ENCODE assay signal across 21 mouse cellular contexts in genomic region chr4:32172992-32173391, GRCm38 (mm10).
DNase-seq lines count a peak whose midpoint lies in the region; ATAC-seq and TF ChIP-seq lines count a peak whose summit lies in the region.
"Had no signal": no experiment of that assay in that cellular context is flagged by ENCODE, and none has a peak within 500 bp of the region (broad histone marks: within the 10 kb centered on the region; RNA-seq: fewer than 3 reads in every experiment).

No protein-coding gene starts in this region.

- DNase-seq in MEL (ENCODE audit: low read depth, low spot score), result peak; percentile 97
- DNase-seq in c-Kit-positive CD71-positive TER-119-positive erythroid progenitor cells, embryonic 14.5 days (ENCODE audit: low spot score), result peak; percentile 74
- DNase-seq in liver, embryonic 13.5 days, result peak; percentile 48
- no peak for DNase-seq in liver, postnatal 0 days
- DNase-seq in left cerebral cortex, postnatal 36 days (ENCODE audit: low spot score in 2 of 2), result no peak
- no peak for DNase-seq in adrenal gland, adult (ENCODE audit: inconsistent age in 2 of 2, low spot score in 1 of 2)
- no peak for DNase-seq in kidney, postnatal 10 days
- DNase-seq: adrenal gland, adult 8-10 months; adrenal gland, postnatal 36 days; B cell, adult 2 months; cerebellum, adult 18-20 months; cerebellum, adult 9-11 months; cerebellum, postnatal 36 days; gastrocnemius, postnatal 14 days had no signal

- peak in 1 of 2 experiments; percentile 60; a peak in 2 of 4 replicates for TF ChIP-seq POLR2A in MEL (IDR thresholded peaks at IDR 0.05; ENCODE audit: control insufficient read depth in 1 of 2, insufficient read depth in 1 of 2, low read depth in 1 of 2, low read length in 2 of 2, poor library complexity in 1 of 2)

- intact Hi-C loops in left cerebral cortex, postnatal 36 days (cut with DNase I), result no loop called here

- H3K36me3 ChIP-seq in MEL (ENCODE audit: control insufficient read depth in 1 of 2, insufficient read depth in 2 of 2, low read length in 2 of 2), result peaks cover 0 to 34% of the 10 kb centered on the region in 2 experiments; a peak in 2 of 4 replicates
- no peaks in the 10 kb centered on the region for H3K36me3 ChIP-seq in liver, embryonic 13.5 days
- no peaks in the 10 kb centered on the region for H3K36me3 ChIP-seq in liver, postnatal 0 days (replicated peaks; ENCODE audit: insufficient read depth, low read length)
- H3K36me3 ChIP-seq: embryonic facial prominence, embryonic 13.5 days; forebrain, embryonic 12.5 days; heart, embryonic 12.5 days; hindbrain, embryonic 10.5 days had no signal

- WGBS in liver, embryonic 13.5 days (ENCODE audit: insufficient replicate concordance), result 40% methylated on average over 4 of the region's 4 CpGs
- 49% methylated on average over 4 of the region's 4 CpGs for WGBS in liver, postnatal 0 days (ENCODE audit: insufficient replicate concordance)

- no peak overlapping the region for H3K4me3 ChIP-seq in MEL (ENCODE audit: control insufficient read depth in 1 of 2, insufficient read depth in 1 of 2, low read depth in 2 of 2, low read length in 2 of 2)
- no peak overlapping the region for H3K4me3 ChIP-seq in liver, embryonic 13.5 days (replicated peaks)
- H3K4me3 ChIP-seq in liver, postnatal 0 days (ENCODE audit: low read depth, low read length), result no peak overlapping the region
- H3K4me3 ChIP-seq: embryonic facial prominence, embryonic 13.5 days; forebrain, embryonic 12.5 days; heart, embryonic 12.5 days; hindbrain, embryonic 10.5 days had no signal

- TF ChIP-seq EP300 in MEL (IDR thresholded peaks at IDR 0.05; ENCODE audit: low read depth in 1 of 2, low read length in 2 of 2), result peak; percentile 96 to 99
- TF ChIP-seq EP300 in liver, postnatal 0 days (IDR thresholded peaks at IDR 0.05; ENCODE audit: low read depth), result peak; percentile 94

- peak; percentile 37 for ATAC-seq in liver, embryonic 13.5 days (ENCODE audit: low read depth)
- peak; percentile 22; the same call in 1 of the 2 replicates for ATAC-seq in liver, postnatal 0 days
- no peak for ATAC-seq in CD4-positive, CD25-positive, alpha-beta regulatory T cell, adult 4 months
- ATAC-seq: forebrain, embryonic 16.5 days; hindbrain, embryonic 16.5 days had no signal

- H3K9me3 ChIP-seq in MEL (replicated peaks; ENCODE audit: insufficient read depth, low read length), result no peaks in the 10 kb centered on the region
- H3K9me3 ChIP-seq in liver, embryonic 13.5 days (replicated peaks), result no peaks in the 10 kb centered on the region
- H3K9me3 ChIP-seq in liver, postnatal 0 days (ENCODE audit: low read length), result no peaks in the 10 kb centered on the region
- H3K9me3 ChIP-seq: embryonic facial prominence, embryonic 13.5 days; forebrain, embryonic 12.5 days; heart, embryonic 12.5 days had no signal

- peak overlapping the region; percentile 74 for H3K4me2 ChIP-seq in liver, embryonic 13.5 days
- no peak overlapping the region for H3K4me2 ChIP-seq in liver, postnatal 0 days (ENCODE audit: low read depth, low read length)
- H3K4me2 ChIP-seq: embryonic facial prominence, embryonic 13.5 days; forebrain, embryonic 12.5 days; heart, embryonic 12.5 days had no signal

- TF ChIP-seq RAD21 in MEL (IDR thresholded peaks at IDR 0.05; ENCODE audit: low read depth, low read length), result no peak

- H3K4me1 ChIP-seq in MEL (ENCODE audit: control insufficient read depth in 1 of 2, insufficient read depth in 2 of 2, low read length in 2 of 2), result peaks cover 24 to 48% of the 10 kb centered on the region in 2 experiments
- H3K4me1 ChIP-seq in liver, embryonic 13.5 days (replicated peaks), result peaks cover 70% of the 10 kb centered on the region
- H3K4me1 ChIP-seq in liver, postnatal 0 days (ENCODE audit: insufficient read depth), result peaks cover 34% of the 10 kb centered on the region

- no peak overlapping the region for H3K9ac ChIP-seq in MEL (ENCODE audit: control insufficient read depth, low read depth, low read length, poor library complexity, severe bottlenecking)
- H3K9ac ChIP-seq in liver, embryonic 13.5 days, result no peak overlapping the region
- no peak overlapping the region for H3K9ac ChIP-seq in liver, postnatal 0 days (replicated peaks)
- H3K9ac ChIP-seq: embryonic facial prominence, embryonic 13.5 days; forebrain, embryonic 12.5 days; heart, embryonic 12.5 days had no signal

- no peak for TF ChIP-seq CTCF in MEL (IDR thresholded peaks at IDR 0.05 in 2 of 3, conservative IDR thresholded peaks at IDR 0.05 in 1 of 3; ENCODE audit: control insufficient read depth in 1 of 3, insufficient read depth in 1 of 3, low read depth in 2 of 3, low read length in 3 of 3, poor library complexity in 1 of 3, severe bottlenecking in 1 of 3)
- TF ChIP-seq CTCF in liver, postnatal 0 days (IDR thresholded peaks at IDR 0.05; ENCODE audit: low read depth), result no peak

- H3K79me2 ChIP-seq in MEL (ENCODE audit: control insufficient read depth, insufficient read depth, low read length, poor library complexity), result peaks cover 2% of the 10 kb centered on the region

- no peaks in the 10 kb centered on the region for H3K27me3 ChIP-seq in MEL (ENCODE audit: control insufficient read depth in 1 of 2, insufficient read depth in 2 of 2, low read length in 2 of 2)
- no peaks in the 10 kb centered on the region for H3K27me3 ChIP-seq in liver, embryonic 13.5 days
- no peaks in the 10 kb centered on the region for H3K27me3 ChIP-seq in liver, postnatal 0 days (ENCODE audit: insufficient read depth, low read length)
- H3K27me3 ChIP-seq: embryonic facial prominence, embryonic 13.5 days; forebrain, embryonic 12.5 days; heart, embryonic 12.5 days had no signal

- peak overlapping the region; percentile 100 for H3K27ac ChIP-seq in MEL (ENCODE audit: control insufficient read depth, low read depth, low read length)
- peak overlapping the region; percentile 90 for H3K27ac ChIP-seq in liver, embryonic 13.5 days
- peak overlapping the region; percentile 40; the same call in 1 of the 2 replicates for H3K27ac ChIP-seq in liver, postnatal 0 days (ENCODE audit: low read depth)
- H3K27ac ChIP-seq: embryonic facial prominence, embryonic 13.5 days; forebrain, embryonic 12.5 days; hindbrain, embryonic 10.5 days had no signal

TF ChIP-seq in MEL, 35 proteins besides CTCF, POLR2A, EP300 and RAD21 (continues in another document):
- peak; percentile 99 for TF ChIP-seq ETS1 (IDR thresholded peaks at IDR 0.05; ENCODE audit: low read depth, low read length)
- TF ChIP-seq CHD2 (IDR thresholded peaks at IDR 0.05; ENCODE audit: low read length), result peak; percentile 83
- TF ChIP-seq HCFC1 (IDR thresholded peaks at IDR 0.05; ENCODE audit: low read depth, low read length), result peak; percentile 53; the same call in 1 of the 2 replicates
- no peak for TF ChIP-seq GABPA (IDR thresholded peaks at IDR 0.05; ENCODE audit: low read depth, low read length)
- TF ChIP-seq GATA1 (IDR thresholded peaks at IDR 0.05; ENCODE audit: low read depth, low read length), result peak; percentile 95
- peak; percentile 42 for TF ChIP-seq NELFE (IDR thresholded peaks at IDR 0.05; ENCODE audit: low read depth, low read length)
- TF ChIP-seq USF1 (IDR thresholded peaks at IDR 0.05; ENCODE audit: low read depth, low read length), result no peak
- TF ChIP-seq MXI1 (IDR thresholded peaks at IDR 0.05; ENCODE audit: low read depth, low read length), result peak; percentile 47; the same call in 1 of the 2 replicates
- no peak for TF ChIP-seq USF2 (IDR thresholded peaks at IDR 0.05; ENCODE audit: borderline replicate concordance in 1 of 2, insufficient read depth in 1 of 2, low read depth in 1 of 2, low read length in 2 of 2)
- TF ChIP-seq TCF12 (IDR thresholded peaks at IDR 0.05; ENCODE audit: low read depth, low read length), result peak; percentile 97
- peak; percentile 65 for TF ChIP-seq TBP (IDR thresholded peaks at IDR 0.05; ENCODE audit: low read depth, low read length)
- TF ChIP-seq SMC3 (IDR thresholded peaks at IDR 0.05; ENCODE audit: low read depth, low read length), result no peak
- peak; percentile 23; the same call in 1 of the 2 replicates for TF ChIP-seq JUND (IDR thresholded peaks at IDR 0.05; ENCODE audit: low read depth, low read length)
- no peak for TF ChIP-seq CHD1 (IDR thresholded peaks at IDR 0.05; ENCODE audit: low read depth, low read length)
- no peak for TF ChIP-seq E2F4 (IDR thresholded peaks at IDR 0.05; ENCODE audit: borderline replicate concordance, low read depth, low read length)
- 0 out of 2 replicates have a peak, but pooled peaks have one; percentile 61 for TF ChIP-seq MEF2A (IDR thresholded peaks at IDR 0.05; ENCODE audit: extremely low read depth, insufficient replicate concordance, low read depth, low read length, poor library complexity, severe bottlenecking)
- no peak for TF ChIP-seq NRF1 (IDR thresholded peaks at IDR 0.05; ENCODE audit: insufficient read depth, low read depth, low read length, poor library complexity, severe bottlenecking)
- TF ChIP-seq ELF1 (IDR thresholded peaks at IDR 0.05; ENCODE audit: low read depth, low read length), result 0 out of 2 replicates have a peak, but pooled peaks have one; percentile 64
- TF ChIP-seq SIN3A (IDR thresholded peaks at IDR 0.05; ENCODE audit: low read length), result peak; percentile 91
- peak; percentile 93 for TF ChIP-seq MYB (IDR thresholded peaks at IDR 0.05; ENCODE audit: low read depth, low read length)
- no peak for TF ChIP-seq POLR2AphosphoS2 (IDR thresholded peaks at IDR 0.05; ENCODE audit: low read length)
- no peak for TF ChIP-seq MAX (IDR thresholded peaks at IDR 0.05; ENCODE audit: low read length)
- TF ChIP-seq KAT2A (conservative IDR thresholded peaks at IDR 0.05; ENCODE audit: low read depth, low read length), result no peak; the same call in 1 of the 2 replicates
- peak; percentile 85 for TF ChIP-seq RCOR1 (IDR thresholded peaks at IDR 0.05; ENCODE audit: low read depth, low read length)
- TF ChIP-seq MAFK (IDR thresholded peaks at IDR 0.05; ENCODE audit: borderline replicate concordance, low read depth, low read length), result peak; percentile 47; the same call in 1 of the 2 replicates
- peak; percentile 91 for TF ChIP-seq MAZ (IDR thresholded peaks at IDR 0.05; ENCODE audit: low read depth, low read length)
- no peak for TF ChIP-seq POLR2AphosphoS5 (IDR thresholded peaks at IDR 0.05; ENCODE audit: borderline replicate concordance, low read depth, low read length)
- TF ChIP-seq ZKSCAN1 (IDR thresholded peaks at IDR 0.05; ENCODE audit: low read depth, low read length), result no peak
- 0 out of 2 replicates have a peak, but pooled peaks have one; percentile 31 for TF ChIP-seq ZMIZ1 (IDR thresholded peaks at IDR 0.05; ENCODE audit: low read depth, low read length)
- peak; percentile 59 for TF ChIP-seq ZNF384 (IDR thresholded peaks at IDR 0.05; ENCODE audit: low read depth, low read length)
- TF ChIP-seq BHLHE40 (IDR thresholded peaks at IDR 0.05; ENCODE audit: borderline replicate concordance, low read depth, low read length), result peak; percentile 72; the same call in 1 of the 2 replicates
- TF ChIP-seq MYC (IDR thresholded peaks at IDR 0.05; ENCODE audit: low read depth, low read length), result no peak
- peak; percentile 81 for TF ChIP-seq TAL1 (IDR thresholded peaks at IDR 0.05; ENCODE audit: low read length)

Comparison
In these comparisons a context has a peak if more than half of its experiments do, and no peak if none do; other contexts are left out.
1. DNase-seq: peak in MEL (single experiment), c-Kit-positive CD71-positive TER-119-positive erythroid progenitor cells, embryonic 14.5 days (single experiment) and liver, embryonic 13.5 days (single experiment); none in liver, postnatal 0 days (single experiment), left cerebral cortex, postnatal 36 days (0 of 2), adrenal gland, adult (0 of 2) and kidney, postnatal 10 days (single experiment).
2. H3K27ac ChIP-seq: peak in every context shown above with its lines; median percentile 100 in MEL; 90 in liver, embryonic 13.5 days; 40 in liver, postnatal 0 days.